Mouse (Mus musculus) forebrain, postnatal 0 days (tissue): ENCODE data around the gene Adamts2. TPM values are rescaled to one million over a fixed set of nuclear protein-coding genes. Genes with fewer than 3 reads are reported as not detected.

ENCODE experiments used
- ATAC-seq: fragments of 200-750 bp; cut with Nextera tagmentation; 2 replicates; pipeline ENCODE4 v1.8.0; 2017; ENCODE audit warnings: mild to moderate bottlenecking, moderate library complexity
- DNase-seq: peaks from one replicate; pipeline ENCODE4 v3.0.0-alpha.2; 2015
- H3K27ac ChIP-seq: fragments of 300-500 bp; sonication (generic); 2 replicates; pipeline ENCODE4 v1.5.1; 2014; ENCODE audit warnings: low read depth, mild to moderate bottlenecking, antibody characterized with exemption, low read length, moderate library complexity, mixed read lengths
- H3K27me3 ChIP-seq: fragments of 300-500 bp; sonication (generic); 2 replicates; pipeline ENCODE4 v1.6.1; 2014; ENCODE audit warnings: mild to moderate bottlenecking, low read length, mixed read lengths; ENCODE audit not compliant: insufficient read depth
- H3K36me3 ChIP-seq: fragments of 300-500 bp; sonication (generic); 2 replicates; pipeline ENCODE4 v1.6.1; 2014; ENCODE audit warnings: mild to moderate bottlenecking, moderate library complexity; ENCODE audit not compliant: insufficient read depth
- H3K4me1 ChIP-seq: fragments of 300-500 bp; sonication (generic); 2 replicates; pipeline ENCODE4 v1.6.1; 2014; ENCODE audit warnings: antibody characterized with exemption; ENCODE audit not compliant: insufficient read depth
- H3K4me2 ChIP-seq: fragments of 300-500 bp; sonication (generic); 2 replicates; pipeline ENCODE4 v1.6.1; 2014; ENCODE audit warnings: low read depth, mild to moderate bottlenecking, moderate library complexity
- H3K4me3 ChIP-seq: fragments of 300-500 bp; sonication (generic); 2 replicates; pipeline ENCODE4 v1.5.1; 2014; ENCODE audit warnings: low read depth, low read length, mixed read lengths
- H3K9ac ChIP-seq: fragments of 300-500 bp; sonication (generic); 2 replicates; pipeline ENCODE4 v1.6.1; 2014; ENCODE audit warnings: mild to moderate bottlenecking
- H3K9me3 ChIP-seq: fragments of 300-500 bp; sonication (generic); 2 replicates; pipeline ENCODE4 v1.6.1; 2016; ENCODE audit warnings: low read length
- CTCF ChIP-seq: sonication (generic); IDR thresholded peaks from 2 replicates; pipeline ENCODE4 v1.5.1; 2016; ENCODE audit warnings: antibody characterized with exemption, control low read depth, low read depth
- WGBS: fragments of 180-500 bp; shearing (Covaris S2); extraction: QIAGEN DNeasy Blood & Tissue Kit; methylation state at CpG from one replicate; pipeline ENCODE4 v1.1.7; 2014; 5-methylcytosine and 5-hydroxymethylcytosine counted together
- polyA plus RNA-seq: library from polyadenylated mRNA; unstranded; fragments of >200 nt; fragmentation: Nextera tagmentation; extraction: Ambion mirVana; gene quantifications from 2 replicates; pipeline ENCODE4 v1.2.1, GENCODE M21; 2015
- total RNA-seq: library from RNA; depleted of rRNA; stranded (reverse); fragments of >200 nt; gene quantifications from 2 replicates; pipeline ENCODE4 v1.2.3, GENCODE M21; 2014

Adamts2 gene
- total and polyA plus RNA-seq, 2 experiments from 2014 or later: 4.4 to 13.1 TPM

- Histone ChIP-seq H3K27ac (no peak overlapping the region), H3K4me2 (no peak overlapping the region), H3K36me3 (no peaks in the 10 kb centered on the region), H3K4me3 (no peak overlapping the region), H3K9me3 (no peaks in the 10 kb centered on the region), H3K27me3 (no peaks in the 10 kb centered on the region), H3K9ac (no peak overlapping the region), H3K4me1 (no peaks in the 10 kb centered on the region)
- ATAC-seq: no peak
- TF ChIP-seq CTCF: no peak
- WGBS: 92% methylated on average over 11 of the region's 11 CpGs
- no peak for DNase-seq
Measured at GRCm38 (mm10) chr11:50637026-50637425, 35.1 kb downstream of the Adamts2 start.

GRCm38 (mm10) chr11:50638197-50638867 lies 36.4 kb downstream of the Adamts2 start:
- no peak for DNase-seq

GRCm38 (mm10) chr11:50638868-50639220 lies 37.0 kb downstream of the Adamts2 start:
- Histone ChIP-seq H3K36me3 (no peaks in the 10 kb centered on the region), H3K27ac (no peak overlapping the region), H3K4me1 (no peaks in the 10 kb centered on the region), H3K4me2 (no peak overlapping the region), H3K9me3 (no peaks in the 10 kb centered on the region), H3K4me3 (no peak overlapping the region), H3K27me3 (no peaks in the 10 kb centered on the region), H3K9ac (no peak overlapping the region)
- no peak for ATAC-seq
- 84% methylated on average over 3 of the region's 3 CpGs for WGBS
- TF ChIP-seq CTCF: no peak
- DNase-seq: no peak

More at GRCm38 (mm10) chr11:50638197-50638867, 36.4 kb downstream of the Adamts2 start:
- Histone ChIP-seq H3K27me3 (no peaks in the 10 kb centered on the region), H3K9me3 (no peaks in the 10 kb centered on the region), H3K4me3 (no peak overlapping the region), H3K4me2 (no peak overlapping the region), H3K27ac (no peak overlapping the region), H3K9ac (no peak overlapping the region), H3K4me1 (no peaks in the 10 kb centered on the region), H3K36me3 (no peaks in the 10 kb centered on the region)
- ATAC-seq: no peak
- TF ChIP-seq CTCF: no peak
- 92% methylated on average over 13 of the region's 13 CpGs for WGBS

- DNase-seq: no peak
- Histone ChIP-seq H3K27me3 (no peaks in the 10 kb centered on the region), H3K4me2 (no peak overlapping the region), H3K4me1 (peaks cover 7% of the 10 kb centered on the region; the same call in 1 of the 2 replicates), H3K36me3 (no peaks in the 10 kb centered on the region), H3K9me3 (no peaks in the 10 kb centered on the region), H3K27ac (no peak overlapping the region), H3K9ac (no peak overlapping the region), H3K4me3 (no peak overlapping the region)
- TF ChIP-seq CTCF: no peak
- ATAC-seq: no peak
- WGBS: 89% methylated on average over 3 of the region's 3 CpGs
Measured at GRCm38 (mm10) chr11:50642583-50642982, 40.7 kb downstream of the Adamts2 start.

GRCm38 (mm10) chr11:50646148-50646547 lies 44.3 kb downstream of the Adamts2 start:
- 38% methylated on average over 4 of the region's 4 CpGs for WGBS

DNA sequence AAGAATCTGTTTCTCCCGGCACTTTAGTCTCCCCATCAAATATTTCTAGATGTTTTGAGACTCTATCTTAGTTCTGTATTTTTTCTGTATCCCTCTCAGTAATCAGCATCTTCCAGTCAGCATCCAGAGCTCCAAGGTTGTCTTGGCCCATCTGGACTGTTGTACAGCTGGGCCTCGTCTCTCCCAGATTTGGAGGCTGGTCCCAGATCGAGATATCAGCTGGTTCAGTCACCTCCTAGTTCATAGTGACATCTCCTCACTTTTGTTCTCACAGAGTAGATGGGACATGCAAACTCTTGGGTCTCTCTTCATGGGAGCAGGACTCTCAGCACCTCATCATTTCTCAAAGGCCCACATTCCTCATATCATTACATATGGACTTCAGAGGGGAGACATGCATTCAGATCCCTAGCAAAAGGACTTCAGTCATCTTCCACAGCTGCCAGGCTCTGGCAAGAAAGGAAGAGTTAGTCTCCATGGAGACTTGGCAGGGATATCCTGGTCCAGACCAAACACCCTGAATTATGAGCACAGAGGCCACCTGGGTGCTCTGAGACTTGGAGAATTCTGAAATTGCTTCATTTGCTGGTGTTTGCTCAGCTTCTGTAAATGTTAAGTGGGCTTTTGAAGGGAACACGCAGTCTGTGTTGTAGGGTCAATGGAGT lies 46.4 kb downstream of the Adamts2 start:
- no peak overlapping the region for H3K4me3 ChIP-seq
- no peak overlapping the region for H3K27ac ChIP-seq
- H3K4me2 ChIP-seq: no peak overlapping the region
- peaks cover 7% of the 10 kb centered on the region; the same call in 1 of the 2 replicates for H3K4me1 ChIP-seq
- no peak overlapping the region for H3K9ac ChIP-seq
- 83% methylated on average over 4 of the region's 4 CpGs for WGBS
- no peaks in the 10 kb centered on the region for H3K36me3 ChIP-seq
- ATAC-seq: no peak
- no peaks in the 10 kb centered on the region for H3K27me3 ChIP-seq
- 0 out of 2 replicates have a peak, but pooled peaks cover 9% of the 10 kb centered on the region for H3K9me3 ChIP-seq
- TF ChIP-seq CTCF: no peak
- no peak for DNase-seq

More at GRCm38 (mm10) chr11:50646148-50646547, 44.3 kb downstream of the Adamts2 start:
- DNase-seq (no peak), ATAC-seq (no peak)
- Histone ChIP-seq H3K27ac (no peak overlapping the region), H3K36me3 (no peaks in the 10 kb centered on the region), H3K4me2 (no peak overlapping the region), H3K4me1 (peaks cover 7% of the 10 kb centered on the region; the same call in 1 of the 2 replicates), H3K27me3 (no peaks in the 10 kb centered on the region), H3K4me3 (no peak overlapping the region), H3K9ac (no peak overlapping the region), H3K9me3 (0 out of 2 replicates have a peak, but pooled peaks cover 9% of the 10 kb centered on the region)
- no peak for TF ChIP-seq CTCF

DNA sequence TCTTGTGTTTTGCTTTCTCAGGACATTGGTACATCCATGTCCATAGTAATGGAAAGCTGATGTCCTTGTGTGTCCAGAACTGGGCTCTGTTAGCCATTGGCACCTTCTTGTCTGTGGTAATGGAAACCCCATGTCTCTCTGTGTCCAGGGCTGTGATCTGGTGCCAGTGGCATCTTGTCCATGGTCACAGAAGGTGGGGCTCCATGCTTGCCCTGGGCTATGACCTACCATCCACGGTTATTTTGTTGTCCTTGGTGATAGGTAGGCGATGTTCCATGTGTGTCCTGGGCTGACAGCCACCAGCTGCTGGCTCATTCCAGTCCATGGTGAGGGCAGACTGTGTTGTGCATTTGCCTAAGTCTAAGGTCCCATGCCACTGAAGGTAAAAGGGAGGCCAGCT lies 48.2 kb downstream of the Adamts2 start:
- DNase-seq (no peak), ATAC-seq (no peak)
- H3K4me3 ChIP-seq: no peak overlapping the region
- no peaks in the 10 kb centered on the region for H3K36me3 ChIP-seq
- no peak overlapping the region for H3K27ac ChIP-seq
- WGBS: 86% methylated on average over 2 of the region's 2 CpGs
- TF ChIP-seq CTCF: no peak
- H3K9me3 ChIP-seq: 0 out of 2 replicates have a peak, but pooled peaks cover 9% of the 10 kb centered on the region
- no peak overlapping the region for H3K9ac ChIP-seq
- H3K27me3 ChIP-seq: no peaks in the 10 kb centered on the region
- H3K4me1 ChIP-seq: no peaks in the 10 kb centered on the region
- no peak overlapping the region for H3K4me2 ChIP-seq
